Mouse (Mus musculus): ENCODE results near the gene Prex1. TPM values are rescaled to one million over a fixed set of nuclear protein-coding genes. Genes with fewer than 3 reads are reported as not detected.

Gene Prex1
- polyA plus RNA-seq, 1 experiment from 2014 or later = 11.6 TPM

GRCm38 (mm10) chr2:166569182-166569581, 144.4 kb downstream of the Prex1 start:
- H3K4me3 ChIP-seq (ENCODE audit: low read length) = no peak overlapping the region
- no peak overlapping the region for H3K27ac ChIP-seq (ENCODE audit: low read length)
- peaks cover under 1% of the 10 kb centered on the region; the same call in 1 of the 2 replicates for H3K4me1 ChIP-seq (ENCODE audit: control insufficient read depth, insufficient read depth, low read length)
- no peaks in the 10 kb centered on the region for H3K9me3 ChIP-seq (replicated peaks; ENCODE audit: control insufficient read depth, low read length)
- 0 out of 2 replicates have a peak, but pooled peaks cover 5% of the 10 kb centered on the region for H3K36me3 ChIP-seq (ENCODE audit: control insufficient read depth, insufficient read depth)
- H3K27me3 ChIP-seq (ENCODE audit: control insufficient read depth, insufficient read depth, low read length) = no peaks in the 10 kb centered on the region; the same call in 1 of the 2 replicates
- H3K9ac ChIP-seq (ENCODE audit: low read length) = no peak overlapping the region
- no peak overlapping the region for H3K4me2 ChIP-seq (ENCODE audit: low read depth, low read length)
- no peak for ATAC-seq (replicated peaks; ENCODE audit: extremely low read depth, insufficient read depth, low FRiP score)
- WGBS = 91% methylated on average over 9 of the region's 9 CpGs

- H3K4me2 ChIP-seq (ENCODE audit: low read depth, low read length) = no peak overlapping the region
- no peak for ATAC-seq (replicated peaks; ENCODE audit: extremely low read depth, insufficient read depth, low FRiP score)
- 72% methylated on average over 5 of the region's 5 CpGs for WGBS
Observed at GRCm38 (mm10) chr2:166565503-166565902, 148.1 kb downstream of the Prex1 start.

GRCm38 (mm10) chr2:166564455-166564854, 149.2 kb downstream of the Prex1 start:
- 6% methylated on average over 11 of the region's 11 CpGs for WGBS

More at GRCm38 (mm10) chr2:166565503-166565902, 148.1 kb downstream of the Prex1 start:
- peaks cover 5% of the 10 kb centered on the region for H3K4me1 ChIP-seq (ENCODE audit: control insufficient read depth, insufficient read depth, low read length)
- H3K9ac ChIP-seq (ENCODE audit: low read length) = no peak overlapping the region
- H3K9me3 ChIP-seq (replicated peaks; ENCODE audit: control insufficient read depth, low read length) = no peaks in the 10 kb centered on the region
- no peak overlapping the region for H3K4me3 ChIP-seq (ENCODE audit: low read length)
- H3K36me3 ChIP-seq (ENCODE audit: control insufficient read depth, insufficient read depth) = 0 out of 2 replicates have a peak, but pooled peaks cover 2% of the 10 kb centered on the region
- no peaks in the 10 kb centered on the region for H3K27me3 ChIP-seq (ENCODE audit: control insufficient read depth, insufficient read depth, low read length)
- H3K27ac ChIP-seq (ENCODE audit: low read length) = no peak overlapping the region

GRCm38 (mm10) chr2:166563890-166564289, 149.7 kb downstream of the Prex1 start:
- Histone ChIP-seq H3K36me3 (ENCODE audit: control insufficient read depth, insufficient read depth) (0 out of 2 replicates have a peak, but pooled peaks cover 2% of the 10 kb centered on the region), H3K27me3 (ENCODE audit: control insufficient read depth, insufficient read depth, low read length) (no peaks in the 10 kb centered on the region), H3K27ac (ENCODE audit: low read length) (no peak overlapping the region), H3K4me1 (ENCODE audit: control insufficient read depth, insufficient read depth, low read length) (peaks cover 5% of the 10 kb centered on the region), H3K4me3 (ENCODE audit: low read length) (no peak overlapping the region; the same call in 1 of the 2 replicates), H3K9me3 (replicated peaks; ENCODE audit: control insufficient read depth, low read length) (no peaks in the 10 kb centered on the region), H3K9ac (ENCODE audit: low read length) (no peak overlapping the region), H3K4me2 (ENCODE audit: low read depth, low read length) (peak overlapping the region; percentile 56)
- WGBS = 10% methylated on average over 6 of the region's 6 CpGs
- peak; percentile 62; the same call in 1 of the 2 replicates for ATAC-seq (replicated peaks; ENCODE audit: extremely low read depth, insufficient read depth, low FRiP score)

More at GRCm38 (mm10) chr2:166564455-166564854, 149.2 kb downstream of the Prex1 start:
- Histone ChIP-seq H3K27ac (ENCODE audit: low read length) (no peak overlapping the region), H3K9me3 (replicated peaks; ENCODE audit: control insufficient read depth, low read length) (no peaks in the 10 kb centered on the region), H3K36me3 (ENCODE audit: control insufficient read depth, insufficient read depth) (0 out of 2 replicates have a peak, but pooled peaks cover 2% of the 10 kb centered on the region), H3K9ac (ENCODE audit: low read length) (peak overlapping the region; percentile 35; the same call in 1 of the 2 replicates), H3K27me3 (ENCODE audit: control insufficient read depth, insufficient read depth, low read length) (no peaks in the 10 kb centered on the region), H3K4me3 (ENCODE audit: low read length) (peak overlapping the region; percentile 20; the same call in 1 of the 2 replicates), H3K4me1 (ENCODE audit: control insufficient read depth, insufficient read depth, low read length) (peaks cover 5% of the 10 kb centered on the region), H3K4me2 (ENCODE audit: low read depth, low read length) (peak overlapping the region; percentile 56)
- ATAC-seq (replicated peaks; ENCODE audit: extremely low read depth, insufficient read depth, low FRiP score) = peak; percentile 64

GRCm38 (mm10) chr2:166563076-166563475, 150.6 kb downstream of the Prex1 start:
- Histone ChIP-seq H3K4me3 (ENCODE audit: low read length) (no peak overlapping the region), H3K9me3 (replicated peaks; ENCODE audit: control insufficient read depth, low read length) (no peaks in the 10 kb centered on the region)
- 85% methylated on average over 9 of the region's 9 CpGs for WGBS

GRCm38 (mm10) chr2:166561781-166562180, 151.9 kb downstream of the Prex1 start:
- Histone ChIP-seq H3K9ac (ENCODE audit: low read length) (no peak overlapping the region), H3K27ac (ENCODE audit: low read length) (no peak overlapping the region), H3K4me1 (ENCODE audit: control insufficient read depth, insufficient read depth, low read length) (peaks cover 5% of the 10 kb centered on the region), H3K27me3 (ENCODE audit: control insufficient read depth, insufficient read depth, low read length) (no peaks in the 10 kb centered on the region), H3K4me2 (ENCODE audit: low read depth, low read length) (no peak overlapping the region), H3K4me3 (ENCODE audit: low read length) (no peak overlapping the region), H3K36me3 (ENCODE audit: control insufficient read depth, insufficient read depth) (0 out of 2 replicates have a peak, but pooled peaks cover 2% of the 10 kb centered on the region), H3K9me3 (replicated peaks; ENCODE audit: control insufficient read depth, low read length) (no peaks in the 10 kb centered on the region)
- 58% methylated on average over 7 of the region's 7 CpGs for WGBS
- ATAC-seq (replicated peaks; ENCODE audit: extremely low read depth, insufficient read depth, low FRiP score) = no peak

More at GRCm38 (mm10) chr2:166563076-166563475, 150.6 kb downstream of the Prex1 start:
- Histone ChIP-seq H3K4me1 (ENCODE audit: control insufficient read depth, insufficient read depth, low read length) (peaks cover 5% of the 10 kb centered on the region), H3K27me3 (ENCODE audit: control insufficient read depth, insufficient read depth, low read length) (no peaks in the 10 kb centered on the region), H3K4me2 (ENCODE audit: low read depth, low read length) (no peak overlapping the region), H3K36me3 (ENCODE audit: control insufficient read depth, insufficient read depth) (0 out of 2 replicates have a peak, but pooled peaks cover 2% of the 10 kb centered on the region), H3K9ac (ENCODE audit: low read length) (no peak overlapping the region), H3K27ac (ENCODE audit: low read length) (no peak overlapping the region)
- no peak for ATAC-seq (replicated peaks; ENCODE audit: extremely low read depth, insufficient read depth, low FRiP score)

- no peak overlapping the region for H3K27ac ChIP-seq (ENCODE audit: low read length)
Observed at GRCm38 (mm10) chr2:166560826-166561225, 152.8 kb downstream of the Prex1 start.

GRCm38 (mm10) chr2:166559531-166559930, 154.1 kb downstream of the Prex1 start:
- Histone ChIP-seq H3K4me3 (ENCODE audit: low read length) (no peak overlapping the region), H3K27ac (ENCODE audit: low read length) (no peak overlapping the region), H3K36me3 (ENCODE audit: control insufficient read depth, insufficient read depth) (no peaks in the 10 kb centered on the region), H3K4me1 (ENCODE audit: control insufficient read depth, insufficient read depth, low read length) (peaks cover 5% of the 10 kb centered on the region), H3K4me2 (ENCODE audit: low read depth, low read length) (no peak overlapping the region), H3K9me3 (replicated peaks; ENCODE audit: control insufficient read depth, low read length) (no peaks in the 10 kb centered on the region), H3K27me3 (ENCODE audit: control insufficient read depth, insufficient read depth, low read length) (no peaks in the 10 kb centered on the region), H3K9ac (ENCODE audit: low read length) (no peak overlapping the region)
- no peak for ATAC-seq (replicated peaks; ENCODE audit: extremely low read depth, insufficient read depth, low FRiP score)
- 63% methylated on average over 10 of the region's 10 CpGs for WGBS

More at GRCm38 (mm10) chr2:166560826-166561225, 152.8 kb downstream of the Prex1 start:
- H3K4me2 ChIP-seq (ENCODE audit: low read depth, low read length) = no peak overlapping the region
- no peaks in the 10 kb centered on the region for H3K9me3 ChIP-seq (replicated peaks; ENCODE audit: control insufficient read depth, low read length)
- H3K4me3 ChIP-seq (ENCODE audit: low read length) = no peak overlapping the region
- no peak overlapping the region for H3K9ac ChIP-seq (ENCODE audit: low read length)
- no peaks in the 10 kb centered on the region for H3K27me3 ChIP-seq (ENCODE audit: control insufficient read depth, insufficient read depth, low read length)
- peaks cover 5% of the 10 kb centered on the region for H3K4me1 ChIP-seq (ENCODE audit: control insufficient read depth, insufficient read depth, low read length)
- H3K36me3 ChIP-seq (ENCODE audit: control insufficient read depth, insufficient read depth) = 0 out of 2 replicates have a peak, but pooled peaks cover 2% of the 10 kb centered on the region
- ATAC-seq (replicated peaks; ENCODE audit: extremely low read depth, insufficient read depth, low FRiP score) = no peak
- WGBS = 84% methylated on average over 7 of the region's 7 CpGs

GRCm38 (mm10) chr2:166555508-166555907, 158.1 kb downstream of the Prex1 start:
- Histone ChIP-seq H3K4me1 (ENCODE audit: control insufficient read depth, insufficient read depth, low read length) (0 out of 2 replicates have a peak, but pooled peaks cover 2% of the 10 kb centered on the region), H3K27me3 (ENCODE audit: control insufficient read depth, insufficient read depth, low read length) (no peaks in the 10 kb centered on the region), H3K9ac (ENCODE audit: low read length) (no peak overlapping the region), H3K4me2 (ENCODE audit: low read depth, low read length) (no peak overlapping the region), H3K4me3 (ENCODE audit: low read length) (no peak overlapping the region), H3K27ac (ENCODE audit: low read length) (no peak overlapping the region), H3K36me3 (ENCODE audit: control insufficient read depth, insufficient read depth) (no peaks in the 10 kb centered on the region), H3K9me3 (replicated peaks; ENCODE audit: control insufficient read depth, low read length) (no peaks in the 10 kb centered on the region)
- 58% methylated on average over 2 of the region's 2 CpGs for WGBS
- ATAC-seq (replicated peaks; ENCODE audit: extremely low read depth, insufficient read depth, low FRiP score) = no peak; the same call in 1 of the 2 replicates
